Mouse (Mus musculus) ES-Bruce4 (cell line): ENCODE results near the gene Ddit4l.

Source experiments
- CTCF ChIP-seq: IDR thresholded peaks from one replicate; pipeline ENCODE4 v1.8.1; 2011; ENCODE audit warnings: low read depth, low read length
- EP300 ChIP-seq: IDR thresholded peaks from 2 replicates; pipeline ENCODE4 v1.6.1; 2011; ENCODE audit warnings: low read depth, low read length; ENCODE audit not compliant: insufficient read depth
- POLR2A ChIP-seq: IDR thresholded peaks from one replicate; pipeline ENCODE4 v1.8.1; 2011; ENCODE audit warnings: low read length; ENCODE audit not compliant: insufficient read depth

DNA sequence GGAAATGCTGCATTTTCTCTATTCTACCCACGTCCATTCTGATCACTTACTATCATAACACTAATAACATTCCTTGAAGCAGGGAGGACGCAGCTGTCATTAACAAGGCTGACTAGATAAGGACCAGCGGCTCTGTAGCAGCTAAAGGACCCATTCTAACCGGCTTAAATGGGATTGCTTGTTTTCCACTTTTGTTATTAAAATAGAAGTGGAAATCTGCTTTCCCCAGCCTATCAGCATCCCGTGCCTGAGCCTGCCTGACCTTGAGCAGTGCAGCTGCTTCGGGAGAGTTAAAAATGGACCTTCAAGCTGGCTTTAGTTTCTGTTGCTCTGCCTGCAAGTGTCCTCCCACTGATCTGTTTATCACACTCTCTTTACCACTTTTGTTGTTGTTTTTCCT is 679 bp downstream of the Ddit4l start:
- TF ChIP-seq EP300 = 0 out of 2 replicates have a peak, but pooled peaks have one; percentile 35
- TF ChIP-seq CTCF = no peak
- TF ChIP-seq POLR2A = no peak
